Mouse (Mus musculus): Measurements from ENCODE around the gene Mkrn3. TPM values are rescaled to one million over a fixed set of nuclear protein-coding genes. Genes with fewer than 3 reads are reported as not detected.

Mkrn3 gene
- polyA plus RNA-seq (2015; fragmentation: Nextera tagmentation; extraction: Ambion mirVana) = 17.1 and 21.2 TPM in 2 replicates

- Histone ChIP-seq H3K27ac (replicated peaks) (peak within 1 kb of the TSS; percentile 88), H3K9ac (replicated peaks) (peak within 1 kb of the TSS; percentile 73), H3K4me1 (peaks cover 11% of the 10 kb centered on the region), H3K9me3 (replicated peaks) (0 out of 2 replicates have a peak, but pooled peaks cover 6% of the 10 kb centered on the region), H3K27me3 (replicated peaks) (no peaks in the 10 kb centered on the region), H3K4me3 (replicated peaks) (peak within 1 kb of the TSS; percentile 66), H3K4me2 (peak within 1 kb of the TSS; percentile 62), H3K36me3 (no peaks in the 10 kb centered on the region)
- peak; percentile 94 for ATAC-seq (ENCODE audit: low FRiP score)
- WGBS = 30% methylated on average over 49 of the region's 49 CpGs
Observed at GRCm38 (mm10) chr7:62419493-62420360, at the start of gene Mkrn3. Gene Mkrn3, minus strand, starts transcription at chr7:62420139.

DNA sequence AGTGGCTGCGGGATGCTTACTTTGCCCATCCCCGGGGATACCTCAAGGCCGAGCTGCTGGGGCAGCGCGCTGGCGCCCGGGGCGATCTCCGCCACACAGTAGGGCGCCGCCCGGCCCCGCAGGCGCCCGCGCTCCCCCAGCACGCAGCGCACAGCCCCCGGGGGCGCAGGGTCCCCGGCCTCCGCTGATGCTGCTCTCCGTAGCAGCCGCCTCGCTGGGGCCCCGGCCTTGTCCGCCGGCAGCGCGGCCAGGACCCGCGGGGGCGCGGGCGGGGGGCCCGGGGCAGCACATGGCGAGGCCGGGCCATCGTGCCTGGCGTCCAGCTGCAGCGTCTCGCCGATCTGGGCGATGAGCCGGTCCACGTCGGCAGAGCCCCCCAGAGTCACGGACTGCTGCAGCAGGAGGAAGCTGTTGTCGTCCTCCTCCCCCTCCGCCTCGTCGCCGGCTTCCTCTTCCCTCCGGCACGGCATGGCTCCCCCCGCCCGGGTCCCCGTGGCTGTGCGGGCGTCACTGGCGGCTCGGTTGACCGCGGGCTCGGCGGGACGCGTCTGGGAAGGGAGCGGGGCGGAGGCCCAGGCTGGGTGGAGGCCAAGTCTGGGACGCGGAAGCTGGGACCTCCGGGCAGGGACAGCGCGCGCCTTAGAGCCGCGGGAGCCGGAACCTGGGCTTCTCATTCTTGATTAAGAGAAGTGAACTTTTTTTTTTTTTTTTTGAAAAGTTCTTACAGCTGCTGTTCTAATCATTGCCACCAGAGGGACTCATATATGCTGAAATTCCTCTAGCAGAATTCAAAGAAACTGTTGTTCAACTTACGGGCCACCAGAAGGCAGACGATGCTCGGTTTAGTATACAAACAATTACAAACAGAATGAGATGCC is 44.2 kb upstream of the Mkrn3 start, which contains the start of gene Peg12:
Peg12 (minus strand) TSS at position 633 of the 878 bp plus-strand sequence.
- no peaks in the 10 kb centered on the region; the same call in 1 of the 2 replicates for H3K9me3 ChIP-seq (replicated peaks)
- H3K4me3 ChIP-seq (replicated peaks) = peak within 1 kb of the TSS; percentile 53
- H3K27me3 ChIP-seq (replicated peaks) = no peaks in the 10 kb centered on the region
- H3K4me2 ChIP-seq = peak within 1 kb of the TSS; percentile 79
- H3K27ac ChIP-seq (replicated peaks) = peak within 1 kb of the TSS; percentile 76
- peak within 1 kb of the TSS; percentile 49 for H3K9ac ChIP-seq (replicated peaks)
- ATAC-seq (ENCODE audit: low FRiP score) = peak; percentile 64
- H3K36me3 ChIP-seq = no peaks in the 10 kb centered on the region
- 25% methylated on average over 80 of the region's 82 CpGs for WGBS
- H3K4me1 ChIP-seq = peaks cover 6% of the 10 kb centered on the region; the same call in 1 of the 2 replicates

DNA sequence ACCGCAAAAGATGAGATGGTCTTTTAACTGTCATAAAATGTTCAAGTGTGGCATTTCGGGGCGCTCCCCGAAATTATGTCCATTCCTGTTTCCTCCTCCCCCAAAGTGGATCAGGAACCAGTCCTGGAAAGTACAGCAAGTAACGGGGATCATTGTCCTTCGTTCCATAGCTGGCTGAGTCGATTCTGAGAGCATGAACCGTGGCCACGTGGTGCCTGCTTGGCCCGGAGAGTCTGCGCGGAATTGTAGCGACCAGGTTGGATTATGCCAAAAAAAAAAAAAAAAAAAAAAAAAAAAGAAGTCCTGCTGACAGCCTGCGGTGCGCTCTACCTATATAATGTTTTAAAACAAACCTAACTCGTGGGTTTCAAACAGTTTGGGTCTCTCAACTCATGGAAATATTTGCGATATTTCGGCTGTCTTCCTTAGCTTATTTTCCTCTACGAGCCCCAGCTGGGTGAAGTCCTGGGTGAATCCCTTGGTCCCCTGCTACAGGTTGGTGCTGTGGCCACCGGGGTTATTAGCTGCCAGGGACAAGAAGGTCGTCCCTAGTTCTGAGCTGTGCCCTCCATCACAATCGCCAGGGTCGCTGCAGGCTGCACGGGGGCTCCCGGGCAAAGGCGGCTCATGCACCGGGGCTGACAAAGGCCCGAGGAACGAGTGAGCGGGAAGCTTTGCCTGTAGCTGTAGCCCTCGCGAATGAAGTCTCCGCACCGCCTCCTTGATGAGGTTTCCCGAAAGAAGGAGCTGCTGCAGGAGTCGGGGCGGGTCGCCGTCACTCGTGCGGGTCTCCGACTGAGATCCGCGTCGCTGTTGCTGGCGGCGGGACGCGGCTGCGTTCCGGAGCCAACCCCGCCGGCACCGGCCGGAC is 43.3 kb upstream of the Mkrn3 start:
- 24% methylated on average over 55 of the region's 55 CpGs for WGBS

DNA sequence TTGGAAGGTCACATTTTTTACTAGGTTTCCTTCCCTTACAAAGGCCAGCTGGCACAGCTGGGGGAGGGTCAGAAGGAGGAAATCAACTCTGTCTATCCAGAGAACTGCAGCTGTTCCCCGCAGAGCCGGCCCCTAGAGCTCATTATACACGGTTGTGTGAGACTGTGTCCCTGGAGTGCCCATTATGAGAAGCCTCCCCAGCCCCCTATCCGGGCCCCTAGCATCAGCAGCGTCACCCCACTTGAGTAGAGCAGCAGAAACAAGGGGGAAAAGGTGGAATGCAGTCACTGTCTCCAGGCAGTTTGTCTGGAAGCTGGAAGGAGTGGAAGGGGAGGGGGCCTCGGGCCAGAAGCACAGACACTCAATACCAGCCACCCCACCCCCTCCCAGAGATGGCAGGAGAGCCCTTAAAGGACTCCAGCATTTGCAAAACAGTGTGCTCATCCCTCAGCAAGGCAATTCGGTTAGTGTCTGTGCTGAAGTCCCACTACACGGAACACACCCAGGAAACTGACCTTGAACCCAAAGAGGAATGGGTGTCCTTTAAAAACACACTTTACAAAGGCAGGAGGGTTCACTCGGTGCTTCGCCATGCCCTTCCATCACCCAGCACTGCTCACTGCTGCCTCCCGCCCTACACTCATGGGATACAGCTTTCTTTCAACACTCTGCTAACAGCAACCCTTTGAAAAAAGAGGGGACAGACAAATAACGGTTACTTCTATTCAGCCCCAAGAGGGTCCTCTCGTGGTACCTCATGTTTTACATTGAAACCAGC is 42.5 kb upstream of the Mkrn3 start:
- WGBS = 26% methylated on average over 13 of the region's 13 CpGs
- Histone ChIP-seq H3K9me3 (replicated peaks) (no peaks in the 10 kb centered on the region; the same call in 1 of the 2 replicates), H3K4me1 (peaks cover 6% of the 10 kb centered on the region; the same call in 1 of the 2 replicates), H3K9ac (replicated peaks) (0 out of 2 replicates have a peak overlapping the region, but pooled peaks have one; percentile 17), H3K4me3 (replicated peaks) (peak overlapping the region; percentile 53), H3K27ac (replicated peaks) (peak overlapping the region; percentile 7), H3K27me3 (replicated peaks) (no peaks in the 10 kb centered on the region), H3K4me2 (peak overlapping the region; percentile 79), H3K36me3 (no peaks in the 10 kb centered on the region)
- peak; percentile 43 for ATAC-seq (ENCODE audit: low FRiP score)

More for the DNA sequence above, 43.3 kb upstream of the Mkrn3 start:
- Histone ChIP-seq H3K4me2 (peak overlapping the region; percentile 79), H3K9me3 (replicated peaks) (no peaks in the 10 kb centered on the region; the same call in 1 of the 2 replicates), H3K27me3 (replicated peaks) (no peaks in the 10 kb centered on the region), H3K36me3 (no peaks in the 10 kb centered on the region), H3K4me1 (peaks cover 6% of the 10 kb centered on the region; the same call in 1 of the 2 replicates), H3K27ac (replicated peaks) (peak overlapping the region; percentile 76), H3K9ac (replicated peaks) (peak overlapping the region; percentile 49), H3K4me3 (replicated peaks) (peak overlapping the region; percentile 53)
- ATAC-seq (ENCODE audit: low FRiP score) = peak; percentile 63

GRCm38 (mm10) chr7:62452353-62452752 is 32.4 kb upstream of the Mkrn3 start:
- H3K4me3 ChIP-seq (replicated peaks) = no peak overlapping the region
- no peaks in the 10 kb centered on the region for H3K36me3 ChIP-seq
- H3K9me3 ChIP-seq (replicated peaks) = no peaks in the 10 kb centered on the region
- H3K4me2 ChIP-seq = no peak overlapping the region
- H3K27ac ChIP-seq (replicated peaks) = no peak overlapping the region
- H3K27me3 ChIP-seq (replicated peaks) = no peaks in the 10 kb centered on the region
- ATAC-seq (ENCODE audit: low FRiP score) = no peak
- no peak overlapping the region for H3K9ac ChIP-seq (replicated peaks)
- no peaks in the 10 kb centered on the region for H3K4me1 ChIP-seq
- WGBS = 19% methylated on average over 2 of the region's 2 CpGs

GRCm38 (mm10) chr7:62445431-62446165 is 25.7 kb upstream of the Mkrn3 start:
- Histone ChIP-seq H3K36me3 (no peaks in the 10 kb centered on the region), H3K4me2 (no peak overlapping the region), H3K4me1 (no peaks in the 10 kb centered on the region), H3K27me3 (replicated peaks) (no peaks in the 10 kb centered on the region), H3K9me3 (replicated peaks) (no peaks in the 10 kb centered on the region; the same call in 1 of the 2 replicates), H3K4me3 (replicated peaks) (no peak overlapping the region), H3K27ac (replicated peaks) (no peak overlapping the region), H3K9ac (replicated peaks) (no peak overlapping the region)
- ATAC-seq (ENCODE audit: low FRiP score) = no peak

DNA sequence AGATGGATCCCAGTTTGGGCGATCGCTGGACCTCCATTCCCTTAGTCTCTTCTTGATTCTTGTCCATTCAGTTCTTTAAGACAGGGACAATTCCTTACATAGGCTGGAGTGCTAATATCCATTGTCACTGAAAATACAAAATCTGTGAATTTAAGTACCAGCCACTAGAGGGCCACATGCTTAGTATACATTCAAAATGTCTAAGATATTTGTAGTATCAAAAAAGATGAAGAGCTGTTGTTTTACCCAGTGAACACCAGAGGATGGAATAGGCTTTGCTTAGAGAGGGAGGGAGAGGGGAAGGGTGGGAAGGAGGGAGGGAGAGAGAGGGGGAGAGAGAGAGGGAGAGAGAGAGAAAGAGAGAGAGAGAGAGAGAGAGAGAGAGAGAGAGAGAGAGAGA is 16.5 kb upstream of the Mkrn3 start:
- no peak overlapping the region for H3K27ac ChIP-seq (replicated peaks)
- no peaks in the 10 kb centered on the region for H3K9me3 ChIP-seq (replicated peaks)
- no peaks in the 10 kb centered on the region for H3K36me3 ChIP-seq
- H3K4me1 ChIP-seq = no peaks in the 10 kb centered on the region
- H3K4me2 ChIP-seq = no peak overlapping the region
- ATAC-seq (ENCODE audit: low FRiP score) = no peak
- no peaks in the 10 kb centered on the region for H3K27me3 ChIP-seq (replicated peaks)
- no peak overlapping the region for H3K9ac ChIP-seq (replicated peaks)
- WGBS = 42% methylated on average over 2 of the region's 2 CpGs
- H3K4me3 ChIP-seq (replicated peaks) = no peak overlapping the region

- Histone ChIP-seq H3K27me3 (replicated peaks) (no peaks in the 10 kb centered on the region), H3K4me1 (no peaks in the 10 kb centered on the region), H3K4me2 (no peak overlapping the region), H3K4me3 (replicated peaks) (no peak overlapping the region), H3K9ac (replicated peaks) (no peak overlapping the region), H3K36me3 (no peaks in the 10 kb centered on the region), H3K9me3 (replicated peaks) (no peaks in the 10 kb centered on the region), H3K27ac (replicated peaks) (no peak overlapping the region)
- WGBS = 35% methylated on average over 3 of the region's 3 CpGs
- ATAC-seq (ENCODE audit: low FRiP score) = no peak
Observed at GRCm38 (mm10) chr7:62433243-62433642, 13.3 kb upstream of the Mkrn3 start.

DNA sequence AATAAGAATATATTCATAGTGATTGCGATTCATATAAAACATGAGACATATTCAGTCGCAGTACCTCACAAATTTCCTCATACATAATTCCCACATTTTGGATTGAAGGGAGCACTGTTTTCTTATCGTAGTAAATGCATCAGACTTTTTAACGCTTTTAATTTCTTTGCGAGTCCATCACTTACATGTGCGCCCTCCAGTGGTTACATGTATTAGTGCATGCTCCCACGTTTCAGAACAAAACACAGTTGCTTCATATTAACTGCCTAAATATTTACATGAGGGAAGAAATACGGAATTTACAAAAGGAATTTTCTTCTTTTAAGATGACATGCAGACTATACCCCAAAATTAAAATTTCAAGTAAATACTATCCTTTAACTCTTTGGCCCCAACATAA is 8.4 kb upstream of the Mkrn3 start:
- WGBS = 22% methylated on average over 8 of the region's 8 CpGs
- Histone ChIP-seq H3K36me3 (no peaks in the 10 kb centered on the region), H3K4me2 (0 out of 2 replicates have a peak overlapping the region, but pooled peaks have one; percentile 23), H3K27ac (replicated peaks) (no peak overlapping the region), H3K4me3 (replicated peaks) (no peak overlapping the region), H3K4me1 (no peaks in the 10 kb centered on the region), H3K27me3 (replicated peaks) (no peaks in the 10 kb centered on the region), H3K9me3 (replicated peaks) (no peaks in the 10 kb centered on the region), H3K9ac (replicated peaks) (no peak overlapping the region)
- ATAC-seq (ENCODE audit: low FRiP score) = no peak

DNA sequence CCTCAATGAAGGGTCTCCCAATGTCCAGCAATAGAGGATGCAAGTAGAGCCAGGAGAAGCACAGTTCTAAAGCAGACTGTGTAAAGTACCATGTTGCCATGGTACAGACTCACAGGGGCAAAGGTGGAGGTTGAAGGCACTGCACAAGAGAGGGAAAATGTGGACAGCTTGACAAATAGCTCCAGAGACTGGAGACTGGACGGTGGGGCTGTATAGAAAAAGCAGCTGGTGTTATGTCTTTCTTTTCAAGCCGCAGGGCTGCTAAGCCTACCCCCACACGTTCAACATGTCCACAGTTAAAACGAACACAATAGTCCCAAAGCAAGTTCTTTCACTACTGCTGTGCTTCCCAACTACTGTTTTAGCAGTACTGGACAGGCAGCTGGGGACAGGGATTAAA is 3.3 kb upstream of the Mkrn3 start:
- no peaks in the 10 kb centered on the region for H3K27me3 ChIP-seq (replicated peaks)
- no peaks in the 10 kb centered on the region for H3K36me3 ChIP-seq
- H3K9ac ChIP-seq (replicated peaks) = no peak overlapping the region
- 37% methylated on average over 4 of the region's 4 CpGs for WGBS
- no peak overlapping the region for H3K4me2 ChIP-seq
- 0 out of 2 replicates have a peak, but pooled peaks cover 6% of the 10 kb centered on the region for H3K9me3 ChIP-seq (replicated peaks)
- ATAC-seq (ENCODE audit: low FRiP score) = no peak
- H3K4me3 ChIP-seq (replicated peaks) = no peak overlapping the region
- H3K4me1 ChIP-seq = 0 out of 2 replicates have a peak, but pooled peaks cover 4% of the 10 kb centered on the region
- H3K27ac ChIP-seq (replicated peaks) = no peak overlapping the region
